Mouse (Mus musculus) forebrain, embryonic 10.5 days (tissue): ENCODE measurements around the gene Rpl14. TPM values are rescaled to one million over a fixed set of nuclear protein-coding genes. Genes with fewer than 3 reads are reported as not detected.
"Not testable (repeated sequence)": the region's sequence is repeated elsewhere in the genome, so short reads cannot be mapped to it uniquely, and the experiment has no call there.

Source experiments
- DNase-seq: peaks from one replicate; pipeline ENCODE4 v3.0.0-alpha.2; 2017; ENCODE audit warnings: low spot score; ENCODE audit errors: extremely low spot score
- H3K27ac ChIP-seq: fragments of 300-500 bp; sonication (generic); 2 replicates; pipeline ENCODE4 v1.5.1; 2016; ENCODE audit warnings: mild to moderate bottlenecking
- H3K27me3 ChIP-seq: fragments of 300-500 bp; sonication (generic); 2 replicates; pipeline ENCODE4 v1.6.1; 2016; ENCODE audit warnings: mild to moderate bottlenecking; ENCODE audit not compliant: poor library complexity, severe bottlenecking
- H3K36me3 ChIP-seq: fragments of 300-500 bp; sonication (generic); replicated peaks from 2 replicates; pipeline ENCODE4 v1.6.1; 2016; ENCODE audit warnings: mild to moderate bottlenecking, moderate library complexity
- H3K4me1 ChIP-seq: fragments of 300-500 bp; sonication (generic); 2 replicates; pipeline ENCODE4 v1.6.1; 2016
- H3K4me3 ChIP-seq: fragments of 300-500 bp; sonication (generic); 2 replicates; pipeline ENCODE4 v1.5.1; 2016; ENCODE audit warnings: mild to moderate bottlenecking, moderate library complexity
- H3K9me3 ChIP-seq: fragments of 300-500 bp; sonication (generic); 2 replicates; pipeline ENCODE4 v1.6.1; 2016; ENCODE audit warnings: mild to moderate bottlenecking, moderate library complexity
- WGBS: fragments of 180-500 bp; shearing (Covaris S2); methylation state at CpG from one replicate; pipeline ENCODE4 v1.1.7; 2016; 5-methylcytosine and 5-hydroxymethylcytosine counted together
- polyA plus RNA-seq: library from polyadenylated mRNA; unstranded; fragments of >200 nt; fragmentation: Nextera tagmentation; extraction: Ambion mirVana; gene quantifications from 2 replicates; pipeline ENCODE4 v1.2.1, GENCODE M21; 2016

Gene Rpl14
- polyA plus RNA-seq: 785 and 825 TPM in 2 replicates

DNA sequence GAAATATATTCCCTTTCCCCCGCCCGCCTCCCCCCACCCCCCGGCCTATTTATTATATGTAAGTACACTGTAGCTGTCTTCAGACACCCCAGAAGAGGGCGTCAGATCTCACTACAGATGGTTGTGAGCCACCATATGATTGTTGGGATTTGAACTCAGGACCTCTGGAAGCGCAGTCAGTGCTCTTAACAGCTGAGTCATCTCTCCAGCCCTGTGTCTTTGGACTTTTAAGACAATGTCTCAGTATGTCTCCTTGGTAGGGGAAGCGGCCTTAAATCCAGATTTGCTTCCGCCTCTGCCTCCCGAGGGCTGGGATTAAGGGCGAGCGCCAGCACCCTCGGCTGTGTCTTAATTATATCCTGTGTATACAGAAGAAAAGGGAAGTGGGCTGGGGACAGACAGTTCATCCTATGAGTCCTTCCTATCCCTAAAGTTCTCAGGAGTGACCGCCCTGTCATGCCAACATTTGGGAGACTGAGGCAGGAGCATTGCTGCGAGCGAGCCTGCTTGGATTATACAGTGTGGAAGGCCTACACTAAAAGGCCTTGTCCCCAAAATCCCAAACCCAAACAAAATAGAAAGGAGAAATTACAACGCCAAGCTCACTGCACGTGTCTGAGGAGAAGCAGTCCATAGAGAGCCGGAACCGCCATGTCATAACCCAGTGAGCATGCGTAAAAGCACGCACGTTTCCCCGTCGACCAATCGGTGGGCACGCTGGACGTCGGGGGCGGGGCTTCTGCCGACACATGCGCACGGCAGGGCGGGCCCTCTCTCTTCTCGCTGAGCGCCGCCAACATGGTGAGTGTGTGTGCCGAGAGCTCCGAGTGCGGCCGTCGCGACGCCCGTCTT, at the start of gene Rpl14:
Gene Rpl14 (plus strand): TSS at position 704 of the 852 bp plus-strand sequence.
- H3K27me3 ChIP-seq: no peaks in the 10 kb centered on the region
- peaks cover 39% of the 10 kb centered on the region for H3K36me3 ChIP-seq
- peaks cover 24% of the 10 kb centered on the region for H3K4me1 ChIP-seq
- WGBS: 8% methylated on average over 43 of the region's 43 CpGs
- peak within 1 kb of the TSS; percentile 86 for H3K4me3 ChIP-seq
- peak within 1 kb of the TSS; percentile 97 for H3K27ac ChIP-seq
- DNase-seq: peak; percentile 99
- H3K9me3 ChIP-seq: no peaks in the 10 kb centered on the region

DNA sequence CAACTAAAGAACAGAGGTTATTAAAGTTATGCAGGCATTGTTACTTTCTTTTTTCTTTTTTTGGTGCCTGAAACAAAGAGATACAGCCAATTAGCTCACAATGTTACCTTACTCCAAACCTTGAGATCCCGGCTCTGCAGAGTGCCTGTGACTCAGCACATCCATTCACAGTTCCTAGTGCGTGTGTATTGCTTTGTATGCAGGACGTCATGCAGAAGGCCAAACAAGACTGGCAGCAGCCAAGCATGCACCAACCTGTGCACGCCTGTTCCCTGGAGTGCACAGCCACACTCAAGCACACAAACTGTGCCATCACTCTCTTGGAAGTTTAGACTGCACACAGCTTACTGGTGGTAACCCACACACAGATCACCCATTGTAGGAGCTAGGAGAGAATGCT, 44.0 kb upstream of the Rpl14 start:
- Histone ChIP-seq H3K36me3 (no peaks in the 10 kb centered on the region), H3K4me1 (peaks cover 9% of the 10 kb centered on the region), H3K27ac (no peak overlapping the region), H3K27me3 (no peaks in the 10 kb centered on the region), H3K4me3 (no peak overlapping the region), H3K9me3 (no peaks in the 10 kb centered on the region)
- no peak for DNase-seq
- 58% methylated on average over 4 of the region's 4 CpGs for WGBS

DNA sequence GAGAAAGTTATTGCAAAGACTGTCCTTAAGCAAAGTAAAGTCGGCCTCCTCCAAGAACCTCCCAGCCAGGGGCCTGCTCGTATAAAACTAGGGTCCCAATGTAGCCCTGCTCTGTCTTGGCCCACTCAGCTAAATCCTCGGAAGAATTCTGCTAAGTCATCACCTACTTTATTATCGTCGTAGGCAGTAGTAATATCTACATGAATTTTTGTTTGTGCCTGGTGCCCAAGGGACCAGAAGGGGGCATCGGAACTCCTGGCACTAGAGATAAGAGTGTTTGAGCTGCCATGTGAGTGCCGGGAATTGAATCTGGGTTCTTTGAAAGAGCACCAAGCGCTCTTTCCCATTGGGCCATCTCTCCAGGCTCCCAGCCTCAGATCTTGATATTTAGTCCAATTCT, 43.3 kb upstream of the Rpl14 start:
- Histone ChIP-seq H3K27ac (no peak overlapping the region), H3K4me1 (peaks cover 9% of the 10 kb centered on the region), H3K36me3 (no peaks in the 10 kb centered on the region), H3K9me3 (peaks cover 4% of the 10 kb centered on the region; the same call in 1 of the 2 replicates), H3K4me3 (no peak overlapping the region), H3K27me3 (no peaks in the 10 kb centered on the region)
- DNase-seq: no peak
- WGBS: 89% methylated on average over 8 of the region's 8 CpGs

DNA sequence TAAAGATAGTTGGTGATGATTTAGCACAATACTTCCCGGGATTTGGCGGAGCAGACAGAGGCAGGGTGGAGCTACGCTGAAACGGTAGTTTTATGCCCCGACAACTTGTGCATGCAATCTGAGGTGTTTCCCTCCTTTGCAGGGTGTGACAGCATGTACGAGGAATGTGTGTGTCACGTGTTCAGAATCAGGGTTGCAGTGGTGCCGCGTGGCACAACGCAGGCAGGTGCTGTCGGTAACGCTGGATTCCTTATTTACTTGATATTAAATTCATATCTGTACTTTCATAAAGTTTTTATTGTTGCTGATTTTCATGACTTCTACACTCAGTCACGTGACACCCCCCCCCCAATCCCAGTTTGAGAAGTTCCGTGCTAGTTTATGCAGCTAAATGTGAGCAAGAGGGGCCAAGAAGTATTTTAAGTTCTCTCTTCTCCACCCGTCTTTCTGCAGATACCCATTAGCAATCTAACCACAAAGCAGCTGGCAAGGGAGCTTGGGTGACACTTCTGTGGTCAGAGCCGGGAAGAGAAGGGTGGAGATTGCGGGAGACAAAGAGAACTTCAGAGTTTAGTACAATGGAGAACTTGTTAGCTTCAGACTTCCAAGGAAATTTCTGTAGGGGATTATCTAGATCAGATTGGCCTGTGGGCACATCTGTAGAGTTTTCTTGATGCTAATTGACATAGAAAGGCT, 42.3 kb upstream of the Rpl14 start:
- 89% methylated on average over 17 of the region's 17 CpGs for WGBS

DNA sequence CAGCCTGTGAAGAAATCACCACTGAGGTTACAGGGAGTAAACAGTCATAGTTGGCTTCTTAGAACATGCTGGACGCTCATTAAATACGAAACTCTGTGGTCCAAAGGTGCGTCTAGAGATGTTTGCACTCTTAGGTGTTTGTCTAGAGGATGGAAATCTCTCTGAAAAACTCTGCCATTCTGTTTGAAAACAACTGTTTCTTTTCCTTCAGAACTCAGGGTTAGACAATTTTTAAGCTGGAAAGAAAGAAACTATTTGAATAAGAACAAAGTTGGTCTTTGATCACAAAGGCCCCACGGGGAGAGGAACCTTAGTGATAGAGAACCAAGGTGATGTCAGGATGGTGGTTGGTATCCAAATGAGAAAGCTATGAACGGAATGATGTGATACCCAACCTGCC, 40.8 kb upstream of the Rpl14 start:
- Histone ChIP-seq H3K27ac (no peak overlapping the region), H3K4me1 (peaks cover 9% of the 10 kb centered on the region), H3K36me3 (no peaks in the 10 kb centered on the region), H3K27me3 (no peaks in the 10 kb centered on the region), H3K9me3 (peaks cover 16% of the 10 kb centered on the region; the same call in 1 of the 2 replicates), H3K4me3 (no peak overlapping the region)
- WGBS: 91% methylated on average over 5 of the region's 5 CpGs
- no peak for DNase-seq

More for the DNA sequence above, 42.3 kb upstream of the Rpl14 start:
- H3K36me3 ChIP-seq: no peaks in the 10 kb centered on the region
- no peak for DNase-seq
- no peak overlapping the region for H3K4me3 ChIP-seq
- no peak overlapping the region; the same call in 1 of the 2 replicates for H3K27ac ChIP-seq
- H3K9me3 ChIP-seq: peaks cover 12% of the 10 kb centered on the region; the same call in 1 of the 2 replicates
- peaks cover 9% of the 10 kb centered on the region for H3K4me1 ChIP-seq
- no peaks in the 10 kb centered on the region for H3K27me3 ChIP-seq

DNA sequence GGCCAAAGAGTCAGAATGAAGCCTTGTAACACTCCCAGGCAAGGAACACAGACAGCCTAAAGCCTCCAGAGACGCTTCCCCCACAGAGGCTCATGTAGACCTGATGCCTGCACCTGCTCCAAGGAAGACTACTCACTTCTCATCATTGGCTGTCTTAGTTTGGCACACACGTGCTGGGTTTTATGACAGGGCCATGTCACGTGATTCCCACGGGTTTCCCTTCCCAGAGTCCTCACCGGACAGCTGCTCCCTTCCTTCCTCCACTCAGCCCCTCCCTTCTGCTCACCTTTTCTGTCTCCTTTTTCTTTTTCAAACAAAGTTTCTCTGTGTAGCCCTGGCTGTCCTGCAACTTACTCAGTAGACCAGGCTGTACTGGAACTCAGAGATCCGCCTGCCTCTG, 39.2 kb upstream of the Rpl14 start:
- Histone ChIP-seq H3K27ac (no peak overlapping the region), H3K27me3 (no peaks in the 10 kb centered on the region), H3K9me3 (peaks cover 16% of the 10 kb centered on the region; the same call in 1 of the 2 replicates), H3K36me3 (no peaks in the 10 kb centered on the region), H3K4me1 (peaks cover 5% of the 10 kb centered on the region), H3K4me3 (no peak overlapping the region)
- DNase-seq: no peak
- 88% methylated on average over 6 of the region's 6 CpGs for WGBS

DNA sequence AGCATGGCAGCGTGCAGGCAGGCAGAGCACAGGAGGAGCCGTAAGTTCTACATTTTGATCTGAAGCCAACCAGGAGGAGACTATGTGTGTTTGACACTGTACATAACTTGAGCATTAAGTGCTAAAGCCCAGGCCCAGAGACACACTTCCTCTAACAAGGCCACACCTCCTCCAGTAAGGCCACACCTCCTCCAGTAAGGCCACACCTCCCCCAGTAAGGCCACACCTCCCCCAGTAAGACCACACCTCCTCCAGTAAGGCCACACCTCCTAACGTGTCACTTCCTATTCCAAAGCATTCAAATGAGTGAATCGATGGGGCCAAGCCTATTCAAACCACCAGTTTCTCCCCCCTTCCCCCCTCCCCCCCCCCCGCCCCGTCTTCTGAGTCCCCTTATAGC, 38.6 kb upstream of the Rpl14 start:
- peaks cover 16% of the 10 kb centered on the region; the same call in 1 of the 2 replicates for H3K9me3 ChIP-seq
- 77% methylated on average over 6 of the region's 6 CpGs for WGBS
- no peak overlapping the region for H3K27ac ChIP-seq
- no peak overlapping the region for H3K4me3 ChIP-seq
- DNase-seq: no peak
- no peaks in the 10 kb centered on the region for H3K27me3 ChIP-seq
- no peaks in the 10 kb centered on the region for H3K36me3 ChIP-seq
- H3K4me1 ChIP-seq: no peaks in the 10 kb centered on the region

DNA sequence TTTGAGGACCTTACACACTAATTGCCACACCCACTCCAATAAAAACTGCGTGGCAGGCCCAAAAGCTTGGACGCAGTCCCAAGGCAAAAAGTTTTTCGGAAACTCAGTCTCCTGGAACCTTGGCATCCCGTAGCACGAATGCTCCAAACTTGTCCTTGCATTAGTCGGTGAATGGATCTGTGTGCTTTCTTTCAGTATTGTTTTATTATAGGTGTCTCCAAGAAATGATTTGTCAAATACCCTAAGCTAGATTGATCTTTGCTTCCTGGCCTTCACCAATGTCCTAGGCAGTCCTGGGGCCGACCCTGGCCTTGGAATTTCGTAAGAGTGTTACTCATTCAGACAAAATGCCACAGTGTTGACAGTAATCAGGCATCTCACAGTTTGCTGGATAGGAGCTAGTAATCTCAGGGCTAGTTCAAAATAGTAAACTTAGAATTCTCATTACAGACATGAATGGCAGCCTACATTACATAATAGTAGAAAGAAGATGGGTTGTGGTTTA, 37.7 kb upstream of the Rpl14 start:
- H3K27me3 ChIP-seq: not testable (repeated sequence)

DNA sequence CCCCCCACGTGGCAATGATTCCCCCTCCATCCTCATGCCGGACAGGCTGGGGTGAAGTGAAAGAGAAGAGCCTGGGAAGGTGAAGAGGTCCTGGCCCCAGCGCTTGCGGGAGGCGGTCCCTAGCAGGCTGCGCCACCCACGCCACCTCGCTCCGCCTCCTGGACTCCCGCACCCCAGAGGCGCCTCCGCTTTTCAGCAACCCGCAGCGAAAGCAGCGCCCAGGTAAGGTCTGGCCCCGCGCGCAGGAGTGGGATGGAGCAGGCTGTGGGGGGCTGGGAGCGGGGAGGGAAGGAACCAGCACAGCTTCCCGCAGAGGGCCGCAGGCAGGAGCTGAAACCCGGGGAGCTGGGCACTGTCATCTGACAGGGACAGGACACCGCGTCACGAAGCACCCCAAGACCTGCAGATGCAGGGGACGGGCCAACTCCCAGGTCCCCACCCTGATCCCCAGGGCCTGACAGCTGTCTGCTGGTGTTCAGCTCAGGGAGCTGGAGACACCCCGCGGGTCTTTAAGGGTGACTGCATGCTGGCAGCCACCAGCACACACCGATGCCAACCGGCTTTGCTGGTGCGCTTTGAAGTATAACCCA, 31.5 kb upstream of the Rpl14 start, which contains the start of gene Entpd3:
Gene Entpd3 (plus strand): TSS at position 157 of the 590 bp plus-strand sequence.
- WGBS: 2% methylated on average over 31 of the region's 31 CpGs

More for the DNA sequence above, 37.7 kb upstream of the Rpl14 start:
- H3K36me3 ChIP-seq, H3K4me3 ChIP-seq, DNase-seq, H3K27ac ChIP-seq, H3K4me1 ChIP-seq: not testable (repeated sequence)
- H3K9me3 ChIP-seq: peaks cover 16% of the 10 kb centered on the region; the same call in 1 of the 2 replicates
- WGBS: 92% methylated on average over 8 of the region's 8 CpGs

DNA sequence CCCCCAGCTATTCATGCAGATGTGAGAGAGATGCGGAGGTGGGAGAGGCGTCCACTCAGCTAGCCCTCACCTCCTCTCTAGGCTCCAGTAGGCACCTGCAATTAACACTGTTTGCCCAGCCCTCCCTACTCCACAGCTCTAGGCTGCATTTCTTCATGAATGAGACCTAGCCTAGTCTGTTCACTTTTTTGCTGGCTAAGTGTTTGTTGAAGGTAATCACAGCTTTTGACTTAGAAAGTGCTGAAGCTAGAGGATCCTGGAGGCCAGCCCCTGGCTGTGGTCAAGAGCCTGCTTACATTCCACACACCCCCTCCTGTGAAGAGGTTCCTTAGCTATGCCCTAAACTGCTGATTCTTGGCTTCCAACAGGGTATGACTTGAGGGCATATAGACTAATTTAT, 29.8 kb upstream of the Rpl14 start:
- DNase-seq: no peak
- WGBS: 49% methylated on average over 2 of the region's 2 CpGs
- H3K36me3 ChIP-seq: no peaks in the 10 kb centered on the region
- no peak overlapping the region for H3K4me3 ChIP-seq
- H3K4me1 ChIP-seq: peaks cover 29% of the 10 kb centered on the region
- no peaks in the 10 kb centered on the region for H3K9me3 ChIP-seq
- no peak overlapping the region for H3K27ac ChIP-seq
- H3K27me3 ChIP-seq: peaks cover 47% of the 10 kb centered on the region

More for the DNA sequence above, 31.5 kb upstream of the Rpl14 start, which contains the start of gene Entpd3:
- Histone ChIP-seq H3K27ac (peak within 1 kb of the TSS; percentile 64), H3K9me3 (no peaks in the 10 kb centered on the region), H3K4me3 (peak within 1 kb of the TSS; percentile 55), H3K4me1 (peaks cover 29% of the 10 kb centered on the region), H3K36me3 (no peaks in the 10 kb centered on the region), H3K27me3 (peaks cover 47% of the 10 kb centered on the region)
- DNase-seq: no peak

DNA sequence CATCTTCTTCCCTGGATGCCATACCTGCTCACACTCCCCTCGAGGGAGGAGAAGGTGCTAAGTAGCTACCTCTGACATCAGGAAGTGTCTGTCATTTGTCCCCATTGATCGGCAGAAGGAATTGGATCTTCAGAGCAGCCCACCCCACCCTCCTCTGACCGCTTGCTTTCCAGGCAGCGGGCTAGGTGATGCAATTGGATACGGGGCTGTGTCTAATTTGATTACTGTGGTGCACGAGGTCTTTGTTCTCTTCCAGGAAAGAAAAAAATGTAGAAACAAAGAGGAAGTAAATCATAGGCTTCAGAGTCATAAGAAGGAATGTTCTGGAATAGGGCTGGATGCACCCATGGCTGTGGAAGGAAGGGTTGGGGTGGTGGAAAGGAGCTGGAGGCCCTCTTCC, 29.0 kb upstream of the Rpl14 start:
- Histone ChIP-seq H3K4me1 (peaks cover 35% of the 10 kb centered on the region), H3K27me3 (peaks cover 47% of the 10 kb centered on the region), H3K36me3 (no peaks in the 10 kb centered on the region), H3K9me3 (no peaks in the 10 kb centered on the region), H3K4me3 (no peak overlapping the region), H3K27ac (0 out of 2 replicates have a peak overlapping the region, but pooled peaks have one; percentile 53)
- 43% methylated on average over 6 of the region's 6 CpGs for WGBS
- no peak for DNase-seq

DNA sequence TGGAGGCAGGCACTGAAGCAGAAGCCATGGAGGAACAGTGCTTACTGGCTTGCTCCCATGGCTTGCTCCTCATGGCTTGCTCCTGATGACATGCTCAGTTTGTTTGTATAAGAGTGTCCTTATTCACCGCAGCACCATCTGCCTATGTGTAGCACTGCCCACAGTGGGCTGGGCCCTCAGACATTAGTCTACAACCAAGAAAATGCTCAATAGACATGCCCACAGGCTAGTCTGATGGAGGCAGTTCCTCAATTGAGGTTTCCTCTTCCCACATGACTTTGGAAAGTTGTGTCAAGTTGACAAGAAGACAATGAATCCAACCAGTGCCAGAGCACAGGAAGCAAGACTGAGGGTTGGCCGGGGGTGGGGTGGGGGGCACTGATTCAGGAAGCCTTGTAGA, 25.2 kb upstream of the Rpl14 start:
- H3K4me3 ChIP-seq: no peak overlapping the region
- no peak for DNase-seq
- peaks cover 40% of the 10 kb centered on the region for H3K4me1 ChIP-seq
- no peak overlapping the region for H3K27ac ChIP-seq
- H3K36me3 ChIP-seq: no peaks in the 10 kb centered on the region
- H3K27me3 ChIP-seq: peaks cover 19% of the 10 kb centered on the region
- no peaks in the 10 kb centered on the region for H3K9me3 ChIP-seq
- WGBS: 87% methylated on average over 2 of the region's 2 CpGs
